Mouse (Mus musculus) testis, adult 2 months (tissue): Measurements from ENCODE around the gene Trip11.

Experiments
- CTCF ChIP-seq: fragments of 200-500 bp; IDR thresholded peaks from 2 replicates; pipeline ENCODE4 v1.5.1; 2012; ENCODE audit warnings: low read depth, mild to moderate bottlenecking, inconsistent platforms, low read length, moderate library complexity; ENCODE audit not compliant: control insufficient read depth, insufficient read depth, insufficient replicate concordance
- POLR2A ChIP-seq: fragments of 200-500 bp; IDR thresholded peaks from 2 replicates; pipeline ENCODE4 v1.6.1; 2012; ENCODE audit warnings: low read depth, mild to moderate bottlenecking, inconsistent platforms, low read length, moderate library complexity; ENCODE audit not compliant: control insufficient read depth

DNA sequence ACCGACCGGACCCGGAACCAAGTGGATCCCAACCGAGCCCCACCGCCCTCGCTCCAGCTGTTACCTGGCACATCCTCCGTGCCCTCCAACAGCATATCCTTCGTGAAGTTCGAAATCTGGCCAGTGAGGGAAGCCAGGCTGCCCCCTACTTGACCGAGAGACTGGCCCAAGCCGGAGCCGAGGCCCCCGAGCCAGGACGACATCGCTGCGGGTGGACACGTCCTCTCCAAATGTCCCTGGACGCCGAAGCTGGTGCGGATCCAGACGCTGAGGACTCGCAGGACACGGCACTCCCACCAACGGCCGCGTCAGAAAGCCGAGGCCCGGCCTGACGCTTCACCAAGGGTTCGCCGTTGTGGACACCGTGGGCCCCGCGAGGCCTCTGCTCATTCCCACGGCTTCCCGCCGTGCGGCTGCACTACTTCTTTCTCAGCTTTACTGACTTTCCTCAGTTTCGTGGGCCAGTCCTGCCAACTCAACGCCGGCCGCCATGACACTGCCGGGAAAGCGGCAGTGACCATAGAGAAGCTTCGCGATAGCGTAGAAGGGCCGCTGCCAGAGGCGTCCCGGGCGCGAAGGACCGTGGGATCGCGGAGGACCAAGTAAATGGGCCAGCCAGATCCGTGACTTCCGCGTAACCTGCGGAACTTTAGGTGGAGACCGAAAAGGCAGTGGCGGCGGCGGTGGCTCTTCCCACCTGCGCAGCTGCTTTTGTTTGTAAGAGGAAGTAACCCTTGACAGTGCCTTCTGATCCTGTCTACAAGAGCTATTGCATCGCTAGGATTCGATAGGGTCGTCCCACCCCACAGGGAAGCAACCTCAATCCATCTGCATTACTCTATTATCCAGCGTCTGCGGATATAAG is at the start of gene Trip11:
- TF ChIP-seq CTCF, result no peak
- TF ChIP-seq POLR2A, result peak; percentile 96
